Mouse (Mus musculus) brain, embryonic 14.5 days (tissue): ENCODE results near the gene Nxn.
A peak's percentile ranks its signal among the peaks of the same experiment; 100 is the strongest.

Source experiments
- CTCF ChIP-seq: fragments of 200-500 bp; IDR thresholded peaks from 2 replicates; pipeline ENCODE4 v1.5.1; 2012; ENCODE audit warnings: inconsistent platforms, mild to moderate bottlenecking, moderate library complexity, borderline replicate concordance; ENCODE audit not compliant: insufficient read depth, insufficient read length; ENCODE audit errors: extremely low read depth
- POLR2A ChIP-seq: fragments of 200-500 bp; IDR thresholded peaks from 2 replicates; pipeline ENCODE4 v1.6.1; 2012; ENCODE audit warnings: mild to moderate bottlenecking, inconsistent platforms, borderline replicate concordance; ENCODE audit not compliant: poor library complexity, insufficient read depth, insufficient read length, severe bottlenecking; ENCODE audit errors: extremely low read depth

DNA sequence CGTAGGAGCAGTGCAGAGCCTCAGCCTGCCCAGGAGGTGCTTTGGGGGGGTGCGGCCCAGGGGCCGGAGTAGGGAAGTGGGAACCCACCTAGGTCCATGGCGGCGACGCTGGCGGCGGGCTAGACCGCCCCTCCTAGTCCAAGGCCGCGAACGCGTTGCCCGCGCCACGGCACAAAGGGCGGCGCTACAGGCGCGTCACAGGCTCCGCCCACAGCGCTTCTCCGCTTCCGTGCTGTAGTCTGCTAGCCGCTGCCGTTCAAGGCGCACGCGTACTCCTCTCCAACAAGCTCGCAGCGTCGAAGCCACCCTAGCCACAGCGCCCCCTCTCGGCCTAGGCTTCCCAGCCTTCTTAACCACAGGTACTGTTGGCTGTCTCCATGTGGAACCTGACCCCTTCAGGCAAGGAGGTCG is 181.5 kb downstream of the Nxn start, which contains the start of the genes Dbil5 and Gemin4:
- TF ChIP-seq POLR2A (peak; percentile 92), CTCF (peak; percentile 98)
